Mouse (Mus musculus) cerebellum, postnatal 25 days (tissue): ENCODE results near the gene Adam33.
"Not testable (repeated sequence)": the region's sequence is repeated elsewhere in the genome, so short reads cannot be mapped to it uniquely, and the experiment has no call there.

Source experiments
- DNase-seq, 2 experiments: peaks; one replicate each; pipeline ENCODE4 v3.0.0; 2021; ENCODE audit warnings: mixed read lengths in 2 of 2

The Adam33 gene

DNA sequence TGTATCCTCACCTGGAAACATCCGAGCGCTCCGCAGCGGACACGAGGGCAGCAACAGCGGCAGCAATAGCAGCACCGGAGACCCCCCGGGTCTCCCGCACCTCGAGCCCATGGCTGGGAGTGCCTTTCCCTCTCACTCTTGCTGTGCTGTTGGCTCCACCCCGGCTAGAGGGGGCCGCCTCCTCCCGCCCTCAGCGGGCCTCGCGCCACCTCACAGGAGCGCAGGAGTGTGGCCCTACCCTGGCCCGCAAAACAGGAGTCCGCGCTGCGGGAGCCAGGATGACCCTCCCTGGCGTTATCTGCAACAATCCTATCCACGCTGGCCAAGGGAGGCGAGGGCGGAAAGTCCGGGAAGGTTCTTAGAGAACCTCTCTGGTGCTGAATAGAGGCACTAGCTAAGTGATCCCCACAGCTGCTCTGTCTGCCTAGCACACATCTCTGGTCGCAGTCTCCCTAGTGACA is at the start of gene Adam33:
Adam33 (minus strand) TSS at position 411 of the 461 bp plus-strand sequence.
- no peak for DNase-seq

DNA sequence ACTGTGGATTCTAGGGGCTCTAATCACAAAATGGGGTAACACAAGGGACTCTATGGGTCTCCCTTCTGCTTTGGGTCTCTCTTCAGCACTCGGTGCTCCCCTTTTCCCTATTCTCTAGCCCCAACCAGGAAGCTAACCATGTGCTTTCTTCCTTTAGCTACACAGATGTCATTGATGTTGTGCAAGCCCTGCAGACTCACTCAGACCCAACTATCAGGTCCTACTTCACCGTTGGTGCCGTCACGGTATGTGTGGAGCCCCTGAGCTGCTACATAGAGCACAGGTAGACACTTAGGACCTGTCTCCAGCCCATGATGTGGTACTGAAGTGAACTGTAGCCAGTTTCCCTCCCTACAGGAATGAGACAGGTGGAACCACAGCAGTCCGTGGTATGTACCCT is 42.4 kb upstream of the Adam33 start:
- DNase-seq, result no peak

DNA sequence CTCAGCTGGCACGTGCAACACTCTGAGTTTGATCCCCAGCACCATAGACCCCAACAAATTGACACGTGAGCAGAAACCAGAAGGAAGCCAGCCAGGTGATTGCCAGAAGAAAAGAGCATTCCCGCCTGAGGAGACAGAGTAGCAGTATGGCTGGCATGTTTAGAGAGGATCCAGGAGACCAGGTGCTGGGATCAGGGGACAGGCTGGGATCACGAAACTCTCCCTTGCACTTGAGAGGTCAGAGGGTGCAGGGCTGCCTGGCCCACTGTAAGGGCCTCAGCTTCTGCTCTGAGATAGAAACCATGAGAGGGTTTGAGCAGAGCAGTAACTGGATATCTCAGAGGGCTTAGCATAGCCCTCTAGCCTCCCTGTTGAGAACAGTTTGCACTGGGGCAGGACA is 41.4 kb upstream of the Adam33 start:
- not testable (repeated sequence) for DNase-seq

DNA sequence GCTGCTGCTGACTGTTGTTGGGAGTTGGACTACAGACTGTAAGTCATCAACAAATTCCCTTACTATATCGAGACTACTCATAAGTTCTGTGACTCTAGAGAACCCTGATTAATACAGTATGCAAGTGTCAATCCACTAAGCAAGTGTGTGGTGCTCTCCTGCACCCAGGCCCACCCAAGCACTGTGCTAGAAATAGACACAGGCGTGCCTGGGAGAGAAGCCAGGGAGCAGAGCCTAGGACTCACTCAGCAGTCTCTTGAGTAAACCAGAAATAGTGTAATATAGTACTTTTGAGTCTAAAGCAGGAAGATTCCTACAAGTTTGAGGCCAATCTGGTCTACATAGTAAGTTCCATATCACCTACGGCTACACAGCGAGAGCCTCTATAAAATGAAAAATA is 40.4 kb upstream of the Adam33 start:
- DNase-seq, result no peak

DNA sequence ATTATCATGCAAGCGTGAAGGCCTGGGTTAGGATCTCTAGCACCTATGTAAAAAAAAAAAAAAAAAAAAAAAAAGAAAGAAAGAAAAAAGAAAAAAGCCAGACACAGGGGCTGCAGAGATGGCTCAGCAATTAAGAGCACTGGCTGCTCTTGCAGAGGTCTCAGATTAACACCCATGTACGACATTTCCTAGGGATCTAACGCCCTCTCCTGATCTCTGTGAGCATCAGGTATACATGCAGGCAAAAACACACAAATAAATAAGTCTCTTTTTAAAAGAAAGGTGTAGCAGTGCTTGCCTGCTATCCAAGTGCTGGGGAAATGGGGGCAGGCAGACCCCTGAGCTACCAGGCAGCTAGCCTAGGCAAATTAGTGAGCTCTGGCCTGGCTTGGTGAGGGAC is 37.9 kb upstream of the Adam33 start:
- no peak for DNase-seq

DNA sequence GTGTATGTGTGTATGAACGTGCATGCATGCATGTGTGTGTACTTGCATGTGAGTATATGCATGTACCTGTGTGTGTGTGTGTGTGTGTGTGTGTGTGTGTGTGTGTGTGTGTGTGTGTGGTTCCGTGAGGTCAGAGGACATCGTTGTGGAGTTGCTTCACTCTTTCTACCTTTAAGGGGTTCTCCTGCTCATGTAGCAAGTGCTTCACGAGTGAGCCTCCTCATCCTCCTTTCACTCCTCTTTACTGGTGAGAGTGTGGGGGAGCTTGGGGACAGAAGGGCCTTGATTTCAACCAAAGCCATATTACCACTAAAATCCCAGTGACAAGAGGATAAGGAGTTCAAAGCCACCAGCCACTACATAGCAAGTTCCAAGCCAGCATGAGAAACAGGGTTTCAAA is 33.5 kb upstream of the Adam33 start:
- no peak for DNase-seq

DNA sequence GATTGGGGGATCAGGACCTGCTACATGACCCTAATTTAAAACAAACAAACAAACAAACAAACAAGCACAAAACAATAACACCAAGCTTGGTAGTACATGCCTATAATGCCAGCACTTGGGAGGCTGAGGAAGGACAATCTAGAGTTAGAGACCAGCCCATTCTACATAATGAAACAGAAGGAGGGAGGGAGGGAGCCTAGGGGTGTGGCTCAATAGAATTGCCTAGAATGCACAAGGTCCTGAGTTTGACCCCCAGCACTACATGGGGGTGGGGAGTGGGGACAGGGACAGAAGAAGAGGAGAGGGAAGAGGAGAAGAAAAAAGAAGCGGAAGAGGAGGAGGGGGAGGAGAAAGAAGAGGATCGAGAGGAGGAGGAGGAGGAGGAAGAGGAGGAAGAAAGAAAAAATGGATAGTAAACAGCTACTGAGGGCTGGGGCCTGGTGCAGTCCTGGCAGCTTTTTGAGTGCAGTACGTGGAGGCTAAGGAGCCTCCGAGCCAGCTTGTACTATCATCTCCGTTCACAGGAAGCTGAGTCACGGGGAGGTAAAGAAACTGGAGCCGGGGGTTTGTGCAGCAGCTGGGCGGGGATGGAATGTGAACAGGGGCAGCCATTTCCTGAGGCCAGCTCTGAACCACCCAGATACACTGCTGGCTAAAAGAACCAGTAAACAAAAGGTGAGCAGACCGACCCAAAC is 32.6 kb upstream of the Adam33 start:
- no peak for DNase-seq

DNA sequence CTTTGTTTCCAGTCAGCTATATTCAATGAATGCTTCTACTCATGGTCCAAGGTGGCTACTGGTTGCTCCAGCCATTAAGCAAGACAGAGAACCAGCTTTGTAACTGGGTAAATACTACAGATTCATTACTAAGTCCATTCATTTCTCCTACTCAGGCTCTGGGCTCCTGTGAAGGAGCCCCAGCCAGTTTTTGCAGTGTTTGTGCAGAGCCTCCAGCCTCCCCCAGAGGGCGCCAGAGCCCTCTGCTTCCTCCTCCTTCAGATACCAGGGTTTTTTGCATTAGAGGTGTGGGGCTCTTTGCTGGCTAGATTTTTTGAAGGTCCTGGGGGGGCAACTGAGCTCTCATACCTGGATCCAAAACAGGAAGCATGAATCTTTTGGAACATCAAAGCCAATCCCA is 31.2 kb upstream of the Adam33 start:
- peak; percentile 81 to 83 for DNase-seq

DNA sequence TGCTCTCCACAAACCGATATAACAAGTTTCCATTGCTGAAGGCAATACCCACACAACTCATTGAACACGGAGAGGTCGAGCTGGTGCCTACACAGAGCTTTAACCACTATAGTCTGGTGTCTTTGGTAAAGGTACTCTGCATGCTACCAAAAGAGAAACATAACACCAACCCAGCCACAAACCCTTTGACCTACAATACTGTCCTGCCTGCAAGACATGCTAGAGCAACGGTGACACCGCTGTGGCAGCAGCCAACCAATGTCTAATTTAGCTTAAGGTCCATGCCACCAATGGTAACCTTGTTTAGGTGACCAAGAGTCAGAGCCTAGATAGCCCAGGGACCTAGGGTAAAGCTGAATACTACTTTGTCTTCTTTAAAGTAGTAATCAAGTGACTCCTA is 30.0 kb upstream of the Adam33 start:
- no peak for DNase-seq

DNA sequence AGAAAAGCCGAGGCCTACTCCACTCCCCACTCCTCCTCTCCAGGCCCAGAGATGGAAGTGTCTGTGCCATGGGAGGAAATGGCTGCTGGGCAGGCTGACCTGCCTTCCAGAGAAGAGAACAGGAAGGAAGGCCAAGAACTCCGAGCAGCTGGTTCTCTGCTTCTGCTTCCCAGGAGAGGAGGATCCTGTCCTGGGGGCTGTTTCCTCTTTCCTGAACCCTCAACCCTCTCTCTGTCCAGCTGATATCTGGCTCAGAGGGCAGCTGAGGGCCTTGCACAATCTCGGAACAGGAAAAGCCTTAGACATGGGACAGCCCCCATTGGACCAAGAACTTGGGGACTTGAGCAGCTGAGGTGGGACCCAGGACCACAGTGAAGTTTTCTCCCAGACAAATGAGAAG is 27.2 kb upstream of the Adam33 start:
- no peak for DNase-seq

DNA sequence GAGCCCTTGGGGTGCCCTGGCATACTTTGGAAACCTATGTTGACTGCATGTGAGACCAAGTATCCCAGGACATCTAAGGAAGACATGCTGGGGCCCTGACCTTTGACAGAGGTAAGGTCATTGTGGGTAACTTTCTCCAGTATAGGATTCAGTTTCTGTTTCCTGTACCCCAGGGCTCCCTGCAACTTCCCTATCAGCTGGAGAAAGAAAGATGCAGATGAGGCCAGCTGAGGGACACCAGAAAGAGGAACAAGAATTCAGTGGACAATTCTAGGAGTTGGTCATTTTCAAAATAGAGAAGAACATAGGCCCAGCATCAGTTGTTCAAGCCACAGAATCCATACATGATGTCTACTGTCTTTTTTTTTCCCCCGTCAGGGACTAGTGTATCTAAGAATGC is 26.0 kb upstream of the Adam33 start:
- no peak for DNase-seq

DNA sequence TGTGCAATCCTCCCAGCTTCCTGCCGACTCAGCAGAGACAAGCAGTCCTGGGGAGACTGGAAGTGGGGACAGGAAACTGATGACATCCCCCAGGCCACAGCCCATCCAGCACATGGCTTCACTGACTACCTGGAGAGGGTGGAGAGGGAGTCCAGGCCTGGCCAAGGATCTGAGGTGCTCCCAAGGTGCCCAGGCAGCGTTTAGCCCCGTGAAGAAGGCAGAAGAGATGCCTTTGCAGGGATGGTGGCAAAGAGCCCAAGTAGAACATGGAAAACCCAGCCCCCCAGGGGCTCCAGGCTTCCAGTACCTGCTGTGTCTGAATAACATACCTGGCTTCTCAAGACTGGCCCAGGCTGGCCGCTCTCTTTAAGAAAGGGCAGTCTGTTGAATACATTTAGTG is 25.0 kb upstream of the Adam33 start:
- no peak for DNase-seq

DNA sequence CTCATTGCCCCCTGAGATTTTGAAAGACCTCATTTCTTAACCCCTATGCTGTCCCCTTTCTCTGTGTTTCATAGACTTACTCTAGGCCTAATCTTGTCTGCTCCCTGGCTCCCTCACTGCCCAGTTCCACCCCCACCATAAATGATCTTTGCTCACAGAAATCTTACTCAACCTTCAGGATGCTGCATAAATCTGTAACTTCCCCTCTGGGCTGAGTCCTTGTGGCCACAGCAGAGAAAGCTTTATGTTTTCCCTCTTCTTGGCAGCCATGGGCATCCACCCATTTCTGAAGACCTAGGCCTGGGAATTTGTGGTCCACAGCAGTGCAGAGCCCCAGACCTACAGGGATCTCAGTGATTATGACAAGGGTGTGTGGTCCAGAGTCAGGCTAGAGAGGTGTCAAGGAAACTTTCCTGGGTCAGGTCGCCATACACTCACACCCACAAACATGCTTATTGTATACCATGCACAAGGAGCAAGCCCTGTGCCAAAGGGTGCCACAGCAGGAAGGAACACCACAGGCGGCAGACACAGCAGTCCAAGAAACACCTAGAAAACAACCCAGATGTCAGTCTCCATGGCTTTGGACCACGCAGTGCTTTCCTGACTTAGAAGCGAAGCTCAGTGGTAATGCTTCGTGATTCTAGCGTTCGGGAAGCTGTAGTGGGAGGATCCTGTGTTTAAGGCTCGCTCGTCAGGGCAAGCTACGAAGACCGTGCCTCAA is 23.2 kb upstream of the Adam33 start, which contains the start of gene Siglec1:
Siglec1 (minus strand) TSS at position 99 of the 724 bp plus-strand sequence.
- no peak for DNase-seq

DNA sequence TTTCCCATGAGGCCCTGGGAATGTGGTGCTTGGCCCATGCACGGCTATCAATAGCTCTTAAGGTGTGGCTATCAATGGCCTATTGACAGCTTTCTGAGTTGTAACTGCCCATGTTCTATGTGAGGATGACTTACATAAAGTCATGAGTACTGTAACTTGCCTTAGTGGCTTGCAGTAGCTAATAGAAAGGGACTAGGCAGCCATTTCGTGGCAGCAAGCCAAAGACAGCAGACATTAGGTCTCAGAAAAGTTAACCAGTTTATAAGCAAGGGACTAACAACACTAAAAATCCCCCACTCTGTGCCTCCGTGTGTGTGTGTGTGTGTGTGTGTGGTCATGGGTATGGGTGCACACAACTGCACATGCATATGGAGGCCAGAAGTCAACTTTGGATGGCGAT is 20.6 kb upstream of the Adam33 start:
- no peak for DNase-seq

DNA sequence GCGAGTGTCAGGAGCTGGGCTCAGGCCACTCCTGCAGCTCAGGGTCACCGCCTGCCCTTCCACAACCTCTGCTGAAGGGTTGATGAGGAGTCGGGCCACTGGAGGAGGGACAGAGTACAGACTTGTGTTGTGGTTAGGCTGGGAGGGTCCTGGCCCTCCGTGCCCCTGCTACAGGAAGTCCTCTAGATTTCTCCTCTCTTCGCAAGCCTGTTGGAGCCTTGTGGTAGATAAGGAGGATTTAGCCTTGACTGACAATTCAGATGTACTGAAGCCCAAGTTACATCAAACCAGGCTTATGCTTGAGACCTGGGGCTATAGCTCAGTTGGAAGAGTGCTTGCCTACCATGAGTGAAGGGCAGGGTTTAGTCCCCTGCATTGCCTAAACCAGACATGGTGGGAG is 16.9 kb upstream of the Adam33 start:
- no peak for DNase-seq

DNA sequence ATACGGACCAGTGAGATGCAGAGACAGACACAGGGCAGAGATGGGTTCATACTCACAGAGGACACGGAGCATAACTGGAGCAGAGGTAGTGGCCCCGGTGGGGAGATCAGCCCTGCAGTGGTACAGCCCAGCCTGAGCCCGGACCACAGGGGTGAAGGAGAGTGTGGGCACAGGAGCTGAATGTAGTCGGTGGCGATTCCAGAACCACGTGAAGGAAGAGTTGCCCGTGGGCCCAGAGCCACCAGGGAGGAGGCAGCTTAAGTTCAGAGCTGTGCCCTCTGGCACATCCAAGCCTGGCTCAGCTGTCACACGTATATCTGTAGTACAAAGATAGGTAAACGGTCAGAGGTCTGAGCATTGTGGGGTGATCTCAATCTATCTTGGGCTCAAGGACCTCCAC is 8.9 kb upstream of the Adam33 start:
- no peak for DNase-seq

DNA sequence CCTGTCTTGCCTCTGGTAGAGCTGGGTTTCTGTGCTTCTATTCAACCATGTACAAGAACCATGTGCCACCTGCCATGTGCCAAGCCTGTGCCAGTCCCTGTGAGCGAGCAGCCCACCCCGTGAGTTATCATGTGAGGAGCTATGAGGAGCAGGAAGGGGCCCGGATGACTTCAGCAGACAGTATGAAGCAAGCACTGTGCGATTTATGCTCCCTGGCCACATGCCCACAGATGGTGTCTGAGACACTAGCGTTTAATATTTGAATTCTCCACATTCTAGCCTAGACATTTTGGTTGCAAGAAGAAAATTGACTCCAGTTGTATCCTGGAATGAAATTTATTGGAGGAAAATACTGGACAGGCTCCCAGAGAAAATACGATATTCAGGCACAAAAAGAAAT is 3.9 kb upstream of the Adam33 start:
- DNase-seq, result no peak

DNA sequence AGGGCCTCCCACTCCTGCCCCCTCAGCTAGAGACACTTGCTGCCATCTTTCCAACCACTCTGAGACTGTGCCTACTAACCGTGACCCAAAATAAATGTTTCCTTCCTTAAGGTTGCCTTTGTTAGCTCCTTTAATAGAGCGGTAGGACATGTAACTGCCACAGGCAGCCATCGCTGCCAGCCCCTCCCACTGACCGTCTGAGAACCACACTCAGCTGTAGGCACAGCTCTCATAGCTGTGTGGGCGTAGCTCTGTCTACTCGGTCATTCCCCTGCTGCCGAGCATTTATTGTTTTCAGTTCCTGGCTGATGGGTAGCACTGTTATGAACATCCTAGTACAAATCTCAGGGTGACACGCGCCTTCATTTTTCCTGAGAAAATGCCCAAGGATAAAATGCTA is 2.7 kb upstream of the Adam33 start:
- no peak for DNase-seq

DNA sequence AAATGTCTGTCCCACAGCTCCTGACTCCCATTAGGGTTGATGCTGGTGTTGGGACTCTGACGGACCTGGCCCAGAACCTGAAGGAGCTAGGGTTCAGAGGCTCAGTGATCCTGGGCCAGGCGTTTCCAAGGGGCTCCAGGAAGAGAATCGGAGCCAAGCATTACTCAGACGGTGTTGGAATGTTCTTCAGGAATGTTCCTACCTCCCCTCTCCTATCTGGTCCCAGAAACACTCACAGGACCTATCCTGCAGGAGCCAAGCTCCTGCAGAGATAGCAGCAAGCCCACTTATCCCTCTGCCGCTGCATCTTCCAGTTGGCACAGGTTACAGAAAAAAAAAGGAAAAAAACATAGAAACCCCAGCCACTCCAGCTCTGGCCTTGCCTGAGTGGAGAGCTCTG is 2.0 kb downstream of the Adam33 start:
- no peak for DNase-seq

DNA sequence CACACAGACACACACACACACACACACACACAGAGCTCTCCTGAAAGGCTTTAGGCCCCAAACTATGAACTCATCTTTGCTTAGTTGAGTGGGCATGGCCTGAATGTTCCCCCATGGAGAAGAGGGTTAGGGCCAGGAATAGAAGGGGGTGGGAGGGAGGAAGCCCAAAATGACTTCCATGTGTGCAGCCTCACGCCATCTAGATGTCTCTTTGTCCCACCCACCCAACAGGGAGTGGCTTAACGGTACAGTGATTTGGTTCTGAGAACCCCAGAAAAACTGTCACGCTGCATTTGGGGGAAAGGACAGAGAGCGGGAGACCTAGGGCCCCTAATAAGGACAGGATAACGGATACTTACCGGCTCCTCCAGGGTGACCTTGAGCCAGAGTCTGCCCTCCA is 2.8 kb downstream of the Adam33 start:
- DNase-seq, result no peak

DNA sequence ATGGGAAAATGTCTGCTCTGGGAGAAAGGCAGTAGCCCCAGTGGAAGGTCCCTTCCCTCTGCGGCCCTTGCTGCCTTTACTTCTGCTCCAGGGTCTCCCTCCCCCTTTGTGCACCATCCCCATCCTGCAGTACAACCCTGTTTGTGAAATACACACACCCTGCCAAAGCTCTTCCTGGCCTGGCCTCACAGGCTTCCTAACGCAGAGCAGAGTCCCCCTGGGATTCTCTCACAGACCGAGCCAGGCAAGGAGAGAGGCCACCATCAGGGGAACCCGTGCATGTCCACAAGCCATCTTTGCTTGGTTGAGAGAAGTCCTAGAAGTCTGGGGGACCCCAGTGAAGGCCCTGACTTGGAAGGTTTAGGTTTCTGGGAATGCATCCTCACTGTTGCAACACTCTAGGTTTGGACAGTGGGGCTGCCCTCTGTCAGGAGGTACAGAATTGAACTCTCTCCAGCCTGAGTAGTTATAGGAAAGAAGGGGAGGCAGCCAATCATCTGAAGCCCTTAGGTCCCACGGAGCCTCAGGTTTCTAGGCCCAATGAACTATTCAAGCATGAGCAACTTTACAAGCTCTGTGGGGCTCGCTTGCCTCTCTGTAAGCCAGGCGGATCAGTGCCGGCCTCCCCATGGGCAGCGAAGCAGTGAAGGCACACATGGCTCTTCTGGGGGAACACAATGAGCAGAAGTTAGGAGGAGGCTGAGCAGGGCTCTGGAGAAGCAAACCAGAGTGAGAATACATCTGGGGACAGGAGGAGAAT is 3.7 kb downstream of the Adam33 start:
- no peak for DNase-seq

DNA sequence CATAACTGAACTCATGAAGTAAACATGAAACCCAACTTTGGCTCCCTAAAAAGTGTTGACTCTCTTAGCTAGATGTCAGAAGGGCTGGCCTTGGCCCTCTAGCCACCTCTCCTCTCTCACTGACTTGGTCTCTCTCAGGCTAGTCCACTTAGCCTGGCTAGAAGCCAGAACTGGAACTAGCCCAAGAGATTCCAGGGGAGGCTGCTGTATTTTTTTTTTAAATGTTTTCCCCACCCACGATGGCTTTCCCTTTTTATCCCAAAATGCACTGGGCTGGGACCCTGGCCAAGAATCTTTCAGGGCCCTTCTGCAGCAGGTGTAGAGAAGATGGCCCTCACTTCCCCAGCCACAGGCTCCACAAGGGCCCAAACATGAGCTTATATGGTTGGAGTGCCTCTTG is 4.2 kb downstream of the Adam33 start:
- no peak for DNase-seq

DNA sequence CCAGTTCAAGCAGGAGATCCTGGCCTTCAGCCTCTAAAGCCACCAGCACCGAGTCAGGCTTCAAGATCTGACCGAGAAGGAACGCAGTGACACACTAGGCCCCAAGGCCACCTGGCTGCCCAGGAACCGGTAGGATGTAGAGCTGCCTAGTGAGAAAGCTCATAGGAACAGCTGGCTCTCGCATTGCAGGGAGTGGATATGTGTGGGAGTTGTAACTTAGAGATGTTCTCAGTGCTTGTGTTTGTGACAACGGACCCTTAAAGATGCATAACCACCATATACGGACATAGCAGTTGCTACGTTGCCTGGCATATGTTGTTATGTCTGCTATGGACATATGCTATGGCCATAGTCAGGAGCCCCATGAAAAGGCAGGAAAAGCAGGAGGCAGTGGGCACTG is 4.9 kb downstream of the Adam33 start:
- no peak for DNase-seq

DNA sequence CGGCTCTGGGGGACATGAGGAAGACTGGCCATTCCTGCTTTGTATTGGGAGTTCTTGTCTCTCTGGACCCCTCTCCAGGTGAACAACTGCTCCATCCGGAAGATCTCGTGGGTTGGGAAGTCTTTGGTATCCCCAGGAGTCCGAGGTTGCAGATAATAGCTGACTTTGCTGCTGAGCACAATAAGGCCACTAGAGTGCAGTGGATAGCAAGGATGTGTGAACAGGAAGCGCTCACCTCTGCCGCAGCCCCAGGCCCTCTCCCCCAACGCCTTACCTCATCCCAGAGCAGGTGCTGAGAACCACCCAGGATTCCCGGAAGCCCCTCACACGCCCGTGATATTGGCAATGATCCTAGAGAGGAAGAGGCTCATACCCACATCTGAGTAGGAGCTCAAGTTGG is 7.4 kb downstream of the Adam33 start:
- DNase-seq, result no peak
